Mouse (Mus musculus): ENCODE results near the gene Vps26c. TPM values are rescaled to one million over a fixed set of nuclear protein-coding genes. Genes with fewer than 3 reads are reported as not detected.

Gene Vps26c
- polyA plus RNA-seq, 1 experiment: 19.1 TPM

DNA sequence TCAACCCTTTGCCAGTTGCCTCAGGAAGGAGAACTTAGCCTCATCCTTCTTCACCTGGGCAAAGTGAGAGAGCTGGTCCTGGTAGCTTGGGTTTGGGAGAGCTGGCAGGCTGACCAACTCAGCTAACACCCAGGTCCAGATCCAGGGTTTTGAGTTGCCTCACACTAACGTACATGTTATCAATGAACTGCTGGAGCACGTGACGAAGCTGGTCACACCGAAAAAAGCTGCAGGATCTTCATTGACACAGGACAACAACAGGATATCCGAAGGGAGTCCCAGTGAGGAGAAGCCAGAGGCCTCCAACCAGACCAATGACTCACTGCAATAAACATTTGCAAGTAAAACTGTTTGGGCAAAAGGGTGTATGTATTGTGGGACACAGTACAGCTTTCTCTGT lies 34.0 kb upstream of the Vps26c start:
- Histone ChIP-seq H3K4me3 (ENCODE audit: insufficient read depth, low read depth, low read length) (no peak overlapping the region), H3K4me1 (ENCODE audit: control insufficient read depth, insufficient read depth, insufficient read length, low read length) (peaks cover 24% of the 10 kb centered on the region; the same call in 1 of the 2 replicates), H3K27ac (replicated peaks; ENCODE audit: low read depth, low read length) (peak overlapping the region; percentile 60)

GRCm38 (mm10) chr16:94559782-94560181 lies 33.2 kb upstream of the Vps26c start:
- Histone ChIP-seq H3K4me1 (ENCODE audit: control insufficient read depth, insufficient read depth, insufficient read length, low read length) (peaks cover 24% of the 10 kb centered on the region; the same call in 1 of the 2 replicates), H3K4me3 (ENCODE audit: insufficient read depth, low read depth, low read length) (no peak overlapping the region), H3K27ac (replicated peaks; ENCODE audit: low read depth, low read length) (peak overlapping the region; percentile 79)

DNA sequence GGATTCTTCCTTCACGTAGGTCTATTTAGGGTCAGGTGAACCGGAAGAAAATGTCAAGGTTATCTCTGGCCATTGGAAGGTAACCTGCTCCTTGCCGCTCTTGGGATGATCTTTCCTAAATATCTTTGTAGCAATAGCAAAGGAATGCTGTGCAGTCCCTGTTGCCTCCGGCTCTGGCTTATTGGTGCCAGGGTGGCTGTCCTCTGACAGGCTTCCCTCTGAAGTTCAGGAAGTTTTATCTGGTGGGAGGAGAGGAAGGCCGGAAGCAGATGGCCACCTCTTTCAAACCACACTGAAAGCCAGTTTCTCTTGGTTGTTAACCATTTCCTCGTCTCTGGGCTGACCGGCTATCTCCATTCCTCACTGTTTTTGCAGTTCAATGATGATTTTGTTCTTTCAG lies 32.7 kb upstream of the Vps26c start:
- Histone ChIP-seq H3K4me3 (ENCODE audit: insufficient read depth, low read depth, low read length) (peak overlapping the region; percentile 38), H3K4me1 (ENCODE audit: control insufficient read depth, insufficient read depth, insufficient read length, low read length) (peaks cover 24% of the 10 kb centered on the region; the same call in 1 of the 2 replicates), H3K27ac (replicated peaks; ENCODE audit: low read depth, low read length) (peak overlapping the region; percentile 79)

DNA sequence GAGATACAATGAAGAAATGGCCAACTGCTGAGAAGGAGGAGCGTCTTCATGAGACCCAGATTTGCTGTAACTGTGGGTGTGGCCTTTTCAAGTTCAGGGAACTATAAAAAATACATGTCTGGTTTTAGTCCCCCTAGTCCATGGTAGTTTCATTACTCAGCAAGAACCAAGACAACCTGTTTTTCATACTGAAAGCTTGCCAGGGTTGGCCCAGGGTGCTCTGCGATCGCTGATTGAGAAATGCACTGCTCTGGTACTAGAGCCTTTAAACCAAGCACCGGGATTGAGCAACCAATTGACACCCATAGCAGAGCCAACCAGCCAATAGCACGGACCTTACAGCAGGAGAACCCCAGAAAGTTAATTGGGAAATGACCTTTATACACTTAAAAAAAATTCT lies 29.6 kb upstream of the Vps26c start:
- Histone ChIP-seq H3K4me3 (ENCODE audit: insufficient read depth, low read depth, low read length) (no peak overlapping the region), H3K4me1 (ENCODE audit: control insufficient read depth, insufficient read depth, insufficient read length, low read length) (peaks cover 18% of the 10 kb centered on the region; the same call in 1 of the 2 replicates), H3K27ac (replicated peaks; ENCODE audit: low read depth, low read length) (no peak overlapping the region)

- Histone ChIP-seq H3K4me3 (ENCODE audit: insufficient read depth, low read depth, low read length) (no peak overlapping the region), H3K27ac (replicated peaks; ENCODE audit: low read depth, low read length) (no peak overlapping the region), H3K4me1 (ENCODE audit: control insufficient read depth, insufficient read depth, insufficient read length, low read length) (peaks cover 15% of the 10 kb centered on the region; the same call in 1 of the 2 replicates)
Measured at GRCm38 (mm10) chr16:94555346-94555745, 28.7 kb upstream of the Vps26c start.

DNA sequence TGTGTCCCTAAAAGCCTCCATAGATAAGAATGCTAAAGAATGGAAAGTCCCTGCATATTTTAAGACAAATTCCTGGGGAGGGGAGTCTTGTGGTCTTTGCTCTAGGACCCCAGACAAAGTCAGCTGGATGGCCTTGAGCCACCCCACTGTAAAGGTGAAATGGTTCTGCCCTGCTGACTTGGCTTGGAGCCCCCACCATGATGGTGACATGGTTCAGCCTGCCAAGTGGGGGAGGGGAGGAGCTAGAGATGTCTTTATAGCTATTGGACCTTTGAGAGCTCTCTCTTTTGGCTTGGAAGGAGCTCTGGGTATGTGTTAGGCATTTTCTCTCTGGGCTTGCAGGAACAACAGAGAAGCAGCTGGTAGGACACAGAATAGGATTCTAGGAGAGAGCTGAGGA lies 25.3 kb upstream of the Vps26c start:
- Histone ChIP-seq H3K27ac (replicated peaks; ENCODE audit: low read depth, low read length) (no peak overlapping the region), H3K4me1 (ENCODE audit: control insufficient read depth, insufficient read depth, insufficient read length, low read length) (no peaks in the 10 kb centered on the region), H3K4me3 (ENCODE audit: insufficient read depth, low read depth, low read length) (no peak overlapping the region)

DNA sequence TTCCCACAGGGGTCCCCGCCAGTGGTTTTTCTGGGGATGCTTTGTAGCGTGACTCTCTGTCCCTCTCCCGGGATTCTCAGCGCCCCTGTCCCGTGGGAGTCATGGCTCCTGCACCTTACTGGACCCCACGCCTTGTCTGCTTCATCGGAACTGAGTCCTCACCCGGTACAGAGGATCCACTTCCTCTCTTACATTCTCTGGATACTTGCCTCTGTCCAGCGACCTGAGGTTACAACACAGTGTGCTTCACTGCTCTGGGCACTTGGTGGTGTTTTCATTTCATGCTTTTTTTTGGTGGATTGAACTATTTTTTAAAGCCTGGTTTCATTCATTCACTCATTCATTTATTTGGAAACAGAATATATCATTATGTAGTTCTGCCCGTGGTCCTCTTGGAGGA lies 23.2 kb upstream of the Vps26c start:
- Histone ChIP-seq H3K4me3 (ENCODE audit: insufficient read depth, low read depth, low read length) (no peak overlapping the region), H3K4me1 (ENCODE audit: control insufficient read depth, insufficient read depth, insufficient read length, low read length) (no peaks in the 10 kb centered on the region), H3K27ac (replicated peaks; ENCODE audit: low read depth, low read length) (no peak overlapping the region)

GRCm38 (mm10) chr16:94545781-94546562 lies 19.3 kb upstream of the Vps26c start:
- Histone ChIP-seq H3K4me1 (ENCODE audit: control insufficient read depth, insufficient read depth, insufficient read length, low read length) (peaks cover 3% of the 10 kb centered on the region; the same call in 1 of the 2 replicates), H3K27ac (replicated peaks; ENCODE audit: low read depth, low read length) (no peak overlapping the region), H3K4me3 (ENCODE audit: insufficient read depth, low read depth, low read length) (no peak overlapping the region)

- H3K4me1 ChIP-seq (ENCODE audit: control insufficient read depth, insufficient read depth, insufficient read length, low read length): peaks cover 3% of the 10 kb centered on the region; the same call in 1 of the 2 replicates
- H3K27ac ChIP-seq (replicated peaks; ENCODE audit: low read depth, low read length): peak overlapping the region; percentile 74
- H3K4me3 ChIP-seq (ENCODE audit: insufficient read depth, low read depth, low read length): no peak overlapping the region
Measured at GRCm38 (mm10) chr16:94544540-94545105, 18.0 kb upstream of the Vps26c start.

GRCm38 (mm10) chr16:94542898-94543297 lies 16.3 kb upstream of the Vps26c start:
- H3K4me3 ChIP-seq (ENCODE audit: insufficient read depth, low read depth, low read length): no peak overlapping the region
- H3K27ac ChIP-seq (replicated peaks; ENCODE audit: low read depth, low read length): no peak overlapping the region
- peaks cover 3% of the 10 kb centered on the region; the same call in 1 of the 2 replicates for H3K4me1 ChIP-seq (ENCODE audit: control insufficient read depth, insufficient read depth, insufficient read length, low read length)

DNA sequence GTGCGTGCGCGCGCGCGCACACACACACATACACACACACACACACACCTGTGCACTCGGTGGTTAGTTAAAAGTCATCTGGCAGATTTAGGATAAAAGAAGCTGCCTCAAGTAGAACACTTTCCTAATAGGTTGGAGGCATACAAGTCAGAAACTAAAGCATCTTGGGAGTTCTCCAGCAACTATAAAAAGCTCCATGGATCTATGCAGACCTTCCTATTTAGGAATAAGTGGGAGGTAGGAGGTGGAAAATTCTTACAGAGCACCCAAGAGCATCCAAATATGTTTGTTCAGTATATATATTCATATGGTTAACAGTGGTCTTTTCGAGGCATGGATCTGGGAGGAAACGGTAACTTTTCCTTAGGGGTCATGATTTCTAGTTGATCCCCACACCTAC lies 13.5 kb upstream of the Vps26c start:
- Histone ChIP-seq H3K4me1 (ENCODE audit: control insufficient read depth, insufficient read depth, insufficient read length, low read length) (peaks cover 8% of the 10 kb centered on the region; the same call in 1 of the 2 replicates), H3K27ac (replicated peaks; ENCODE audit: low read depth, low read length) (no peak overlapping the region), H3K4me3 (ENCODE audit: insufficient read depth, low read depth, low read length) (no peak overlapping the region)

DNA sequence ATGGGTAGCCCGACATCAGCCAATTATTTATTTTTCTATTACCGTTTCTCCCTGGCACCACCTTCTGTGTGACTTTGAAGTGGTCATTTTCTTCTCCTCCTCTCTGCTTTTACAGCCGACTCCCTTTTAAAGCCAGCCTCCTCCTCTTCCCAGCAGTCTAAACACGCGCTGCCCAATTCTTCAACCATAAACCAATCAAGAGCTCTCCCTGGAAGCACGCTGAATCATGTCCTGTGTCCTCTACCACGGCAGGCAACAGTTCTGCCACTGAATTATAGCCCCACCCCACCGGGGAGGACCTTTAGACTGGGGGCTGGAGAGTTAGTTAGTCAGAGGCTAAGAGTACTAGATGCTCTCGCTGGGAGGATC lies 10.5 kb upstream of the Vps26c start:
- no peak overlapping the region for H3K27ac ChIP-seq (replicated peaks; ENCODE audit: low read depth, low read length)
- H3K4me3 ChIP-seq (ENCODE audit: insufficient read depth, low read depth, low read length): no peak overlapping the region
- peaks cover 5% of the 10 kb centered on the region; the same call in 1 of the 2 replicates for H3K4me1 ChIP-seq (ENCODE audit: control insufficient read depth, insufficient read depth, insufficient read length, low read length)

DNA sequence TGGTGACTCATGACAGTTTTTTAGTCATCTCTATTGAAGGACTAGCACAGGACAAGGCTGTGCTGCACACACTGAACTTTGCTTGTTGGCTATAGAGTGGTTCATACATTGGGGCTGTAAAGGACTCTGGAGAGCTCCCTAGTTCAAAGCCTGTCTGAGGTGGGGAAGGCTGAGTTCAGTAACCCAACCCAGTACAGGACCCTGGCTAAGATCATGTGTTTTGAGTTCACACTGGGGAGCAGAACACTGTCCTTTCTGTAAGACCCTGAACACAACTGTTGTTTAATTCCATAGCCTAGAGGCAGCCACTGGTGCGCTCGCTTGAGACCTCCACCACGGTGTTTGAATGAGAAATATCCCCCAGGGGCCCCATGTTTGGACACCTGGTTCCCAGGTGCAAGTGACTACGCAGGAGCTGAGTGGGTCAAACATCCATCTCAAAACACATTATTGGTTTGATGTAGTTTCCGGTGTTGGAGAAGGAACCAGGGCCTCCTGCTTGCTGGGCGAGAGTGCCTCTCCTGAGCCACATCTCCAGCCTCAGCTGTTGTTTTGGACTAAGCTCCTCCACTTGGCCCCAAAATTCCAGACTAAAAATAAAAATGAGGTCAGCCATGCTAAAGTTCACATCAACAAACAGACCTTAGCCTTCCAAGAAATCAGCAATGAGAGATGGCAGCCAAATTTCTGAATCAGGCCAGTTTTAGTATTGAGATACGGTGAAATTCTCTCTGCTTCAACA lies 10.0 kb upstream of the Vps26c start:
- no peak overlapping the region for H3K4me3 ChIP-seq (ENCODE audit: insufficient read depth, low read depth, low read length)
- peaks cover 5% of the 10 kb centered on the region; the same call in 1 of the 2 replicates for H3K4me1 ChIP-seq (ENCODE audit: control insufficient read depth, insufficient read depth, insufficient read length, low read length)
- peak overlapping the region; percentile 26; the same call in 1 of the 2 replicates for H3K27ac ChIP-seq (replicated peaks; ENCODE audit: low read depth, low read length)

- Histone ChIP-seq H3K4me1 (ENCODE audit: control insufficient read depth, insufficient read depth, insufficient read length, low read length) (peaks cover 5% of the 10 kb centered on the region; the same call in 1 of the 2 replicates), H3K4me3 (ENCODE audit: insufficient read depth, low read depth, low read length) (no peak overlapping the region), H3K27ac (replicated peaks; ENCODE audit: low read depth, low read length) (no peak overlapping the region)
Measured at GRCm38 (mm10) chr16:94535716-94536115, 9.1 kb upstream of the Vps26c start.

GRCm38 (mm10) chr16:94533679-94534078 lies 7.0 kb upstream of the Vps26c start:
- Histone ChIP-seq H3K27ac (replicated peaks; ENCODE audit: low read depth, low read length) (no peak overlapping the region), H3K4me3 (ENCODE audit: insufficient read depth, low read depth, low read length) (no peak overlapping the region), H3K4me1 (ENCODE audit: control insufficient read depth, insufficient read depth, insufficient read length, low read length) (peaks cover 5% of the 10 kb centered on the region; the same call in 1 of the 2 replicates)
